Mouse (Mus musculus): ENCODE measurements at regions not wholly inside any gene's neighbourhood (a gene's known extent, or its start where the extent isn't known, plus 50 kb on each side); places are given as distances from the start of the nearest gene placed in this dataset.
A peak's percentile ranks its signal among the peaks of the same experiment; 100 is the strongest.

- WGBS = 71% methylated on average over 3 of the region's 3 CpGs
- no peaks in the 10 kb centered on the region for H3K36me3 ChIP-seq (ENCODE audit: control insufficient read depth, insufficient read depth, low read length)
- H3K9me3 ChIP-seq (ENCODE audit: control insufficient read depth, low read length) = no peaks in the 10 kb centered on the region
- no peak for ATAC-seq (replicated peaks; ENCODE audit: low FRiP score, low TSS enrichment, low read depth)
- DNase-seq (ENCODE audit: low spot score) = no peak
- H3K4me3 ChIP-seq (ENCODE audit: low read depth, low read length) = no peak overlapping the region
- no peaks in the 10 kb centered on the region for H3K27me3 ChIP-seq (replicated peaks; ENCODE audit: control insufficient read depth, insufficient read depth, low read length)
- H3K4me1 ChIP-seq (replicated peaks; ENCODE audit: control insufficient read depth, insufficient read depth, low read length) = no peaks in the 10 kb centered on the region
- no peak overlapping the region for H3K4me2 ChIP-seq (ENCODE audit: low read length)
- H3K27ac ChIP-seq (ENCODE audit: low read depth) = no peak overlapping the region
- no peak overlapping the region for H3K9ac ChIP-seq (ENCODE audit: low read length)
These were observed 232.0 kb downstream of the Rab28 start for GRCm38 (mm10) chr5:41476001-41476400.

GRCm38 (mm10) chr5:41445512-41446005, 262.4 kb downstream of the Rab28 start:
- Histone ChIP-seq H3K9me3 (ENCODE audit: control insufficient read depth, low read length) (no peaks in the 10 kb centered on the region), H3K4me1 (replicated peaks; ENCODE audit: control insufficient read depth, insufficient read depth, low read length) (peaks cover 6% of the 10 kb centered on the region; the same call in 1 of the 2 replicates), H3K27me3 (replicated peaks; ENCODE audit: control insufficient read depth, insufficient read depth, low read length) (no peaks in the 10 kb centered on the region), H3K4me2 (ENCODE audit: low read length) (no peak overlapping the region), H3K9ac (ENCODE audit: low read length) (no peak overlapping the region), H3K4me3 (ENCODE audit: low read depth, low read length) (no peak overlapping the region), H3K27ac (ENCODE audit: low read depth) (peak overlapping the region; percentile 22; the same call in 1 of the 2 replicates), H3K36me3 (ENCODE audit: control insufficient read depth, insufficient read depth, low read length) (no peaks in the 10 kb centered on the region)
- WGBS = 46% methylated on average over 2 of the region's 2 CpGs
- DNase-seq (ENCODE audit: low spot score) = no peak
- no peak for ATAC-seq (replicated peaks; ENCODE audit: low FRiP score, low TSS enrichment, low read depth)

DNA sequence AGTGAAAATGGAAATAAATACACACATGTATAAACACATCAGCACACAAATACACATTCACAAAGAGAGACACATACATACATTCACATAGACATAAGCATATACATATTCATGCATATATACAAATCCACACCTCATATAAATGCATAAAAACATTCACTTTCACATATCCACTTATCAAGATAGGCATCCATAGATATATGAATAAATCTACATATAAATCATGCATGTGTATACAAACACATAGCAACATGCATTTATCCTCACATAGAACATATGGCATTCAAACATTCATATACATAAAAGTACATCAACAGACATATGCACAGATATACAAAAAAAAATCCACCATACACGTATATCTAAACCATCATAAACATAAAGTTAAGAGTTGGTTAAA, 266.9 kb downstream of the Rab28 start:
- WGBS = 63% methylated on average over 1 of the region's 1 CpGs
- Histone ChIP-seq H3K9ac (ENCODE audit: low read length) (no peak overlapping the region), H3K4me2 (ENCODE audit: low read length) (no peak overlapping the region), H3K27me3 (replicated peaks; ENCODE audit: control insufficient read depth, insufficient read depth, low read length) (no peaks in the 10 kb centered on the region), H3K9me3 (ENCODE audit: control insufficient read depth, low read length) (no peaks in the 10 kb centered on the region), H3K27ac (ENCODE audit: low read depth) (no peak overlapping the region), H3K36me3 (ENCODE audit: control insufficient read depth, insufficient read depth, low read length) (no peaks in the 10 kb centered on the region), H3K4me3 (ENCODE audit: low read depth, low read length) (no peak overlapping the region), H3K4me1 (replicated peaks; ENCODE audit: control insufficient read depth, insufficient read depth, low read length) (peaks cover 6% of the 10 kb centered on the region; the same call in 1 of the 2 replicates)
- no peak for ATAC-seq (replicated peaks; ENCODE audit: low FRiP score, low TSS enrichment, low read depth)
- DNase-seq (ENCODE audit: low spot score) = no peak

- DNase-seq (ENCODE audit: low spot score) (no peak), ATAC-seq (replicated peaks; ENCODE audit: low FRiP score, low TSS enrichment, low read depth) (no peak)
- H3K27me3 ChIP-seq (replicated peaks; ENCODE audit: control insufficient read depth, insufficient read depth, low read length) = no peaks in the 10 kb centered on the region
- H3K4me3 ChIP-seq (ENCODE audit: low read depth, low read length) = no peak overlapping the region
- WGBS = 67% methylated on average over 6 of the region's 6 CpGs
- H3K9ac ChIP-seq (ENCODE audit: low read length) = no peak overlapping the region
- no peaks in the 10 kb centered on the region for H3K36me3 ChIP-seq (ENCODE audit: control insufficient read depth, insufficient read depth, low read length)
- no peak overlapping the region for H3K4me2 ChIP-seq (ENCODE audit: low read length)
- H3K27ac ChIP-seq (ENCODE audit: low read depth) = no peak overlapping the region
- no peaks in the 10 kb centered on the region for H3K4me1 ChIP-seq (replicated peaks; ENCODE audit: control insufficient read depth, insufficient read depth, low read length)
- H3K9me3 ChIP-seq (ENCODE audit: control insufficient read depth, low read length) = no peaks in the 10 kb centered on the region
These were observed 288.7 kb downstream of the Rab28 start for GRCm38 (mm10) chr5:41419121-41419874.

DNA sequence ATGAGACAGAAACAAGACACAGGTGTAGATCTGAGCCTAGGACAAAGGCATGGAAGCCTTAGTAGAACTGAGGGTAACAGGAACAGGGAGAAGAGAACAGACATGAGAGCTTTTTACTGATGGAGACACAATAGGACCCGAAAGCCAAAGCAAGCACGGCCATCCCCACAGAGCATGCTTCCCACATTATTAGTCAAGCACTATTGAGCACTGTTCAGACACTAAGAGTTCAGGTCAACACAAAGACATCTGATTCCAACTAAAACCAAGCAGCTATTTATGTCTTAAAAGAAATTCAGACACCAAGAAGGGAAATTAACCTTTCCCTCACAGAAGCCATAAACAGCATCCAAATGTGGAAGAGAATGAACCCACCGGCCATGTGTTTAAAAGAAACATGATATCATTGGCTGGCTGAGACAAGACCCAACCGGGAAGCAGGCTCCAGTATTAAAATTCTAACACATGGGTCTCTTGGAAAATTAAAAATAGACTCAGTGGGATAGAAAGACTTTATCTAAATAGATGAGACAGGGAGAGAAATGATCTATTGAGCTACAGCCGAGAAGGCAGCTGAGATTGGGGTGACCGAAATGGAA, 298.8 kb downstream of the Rab28 start:
- WGBS = 76% methylated on average over 6 of the region's 6 CpGs
- no peaks in the 10 kb centered on the region for H3K9me3 ChIP-seq (ENCODE audit: control insufficient read depth, low read length)
- ATAC-seq (replicated peaks; ENCODE audit: low FRiP score, low TSS enrichment, low read depth) = no peak

GRCm38 (mm10) chr5:41392802-41393234, 315.1 kb downstream of the Rab28 start:
- H3K27ac ChIP-seq (ENCODE audit: low read depth) = no peak overlapping the region
- no peaks in the 10 kb centered on the region for H3K9me3 ChIP-seq (ENCODE audit: control insufficient read depth, low read length)
- no peaks in the 10 kb centered on the region for H3K27me3 ChIP-seq (replicated peaks; ENCODE audit: control insufficient read depth, insufficient read depth, low read length)
- DNase-seq (ENCODE audit: low spot score) (no peak), ATAC-seq (replicated peaks; ENCODE audit: low FRiP score, low TSS enrichment, low read depth) (no peak)
- no peaks in the 10 kb centered on the region for H3K36me3 ChIP-seq (ENCODE audit: control insufficient read depth, insufficient read depth, low read length)
- 0 out of 2 replicates have a peak, but pooled peaks cover 4% of the 10 kb centered on the region for H3K4me1 ChIP-seq (replicated peaks; ENCODE audit: control insufficient read depth, insufficient read depth, low read length)
- no peak overlapping the region for H3K9ac ChIP-seq (ENCODE audit: low read length)
- peak overlapping the region; percentile 15; the same call in 1 of the 2 replicates for H3K4me2 ChIP-seq (ENCODE audit: low read length)
- no peak overlapping the region for H3K4me3 ChIP-seq (ENCODE audit: low read depth, low read length)
- WGBS = 55% methylated on average over 14 of the region's 14 CpGs

More for the DNA sequence above, 298.8 kb downstream of the Rab28 start:
- Histone ChIP-seq H3K4me3 (ENCODE audit: low read depth, low read length) (no peak overlapping the region), H3K4me1 (replicated peaks; ENCODE audit: control insufficient read depth, insufficient read depth, low read length) (no peaks in the 10 kb centered on the region), H3K36me3 (ENCODE audit: control insufficient read depth, insufficient read depth, low read length) (no peaks in the 10 kb centered on the region), H3K4me2 (ENCODE audit: low read length) (no peak overlapping the region), H3K27ac (ENCODE audit: low read depth) (no peak overlapping the region), H3K27me3 (replicated peaks; ENCODE audit: control insufficient read depth, insufficient read depth, low read length) (no peaks in the 10 kb centered on the region), H3K9ac (ENCODE audit: low read length) (no peak overlapping the region)
- no peak for DNase-seq (ENCODE audit: low spot score)

GRCm38 (mm10) chr5:41392137-41392554, 315.8 kb downstream of the Rab28 start:
- Histone ChIP-seq H3K9me3 (ENCODE audit: control insufficient read depth, low read length) (no peaks in the 10 kb centered on the region), H3K4me2 (ENCODE audit: low read length) (no peak overlapping the region), H3K9ac (ENCODE audit: low read length) (no peak overlapping the region), H3K36me3 (ENCODE audit: control insufficient read depth, insufficient read depth, low read length) (no peaks in the 10 kb centered on the region), H3K27me3 (replicated peaks; ENCODE audit: control insufficient read depth, insufficient read depth, low read length) (no peaks in the 10 kb centered on the region), H3K4me3 (ENCODE audit: low read depth, low read length) (no peak overlapping the region), H3K4me1 (replicated peaks; ENCODE audit: control insufficient read depth, insufficient read depth, low read length) (0 out of 2 replicates have a peak, but pooled peaks cover 4% of the 10 kb centered on the region), H3K27ac (ENCODE audit: low read depth) (no peak overlapping the region)
- ATAC-seq (replicated peaks; ENCODE audit: low FRiP score, low TSS enrichment, low read depth) (no peak), DNase-seq (ENCODE audit: low spot score) (no peak)
- WGBS = 64% methylated on average over 9 of the region's 9 CpGs

DNA sequence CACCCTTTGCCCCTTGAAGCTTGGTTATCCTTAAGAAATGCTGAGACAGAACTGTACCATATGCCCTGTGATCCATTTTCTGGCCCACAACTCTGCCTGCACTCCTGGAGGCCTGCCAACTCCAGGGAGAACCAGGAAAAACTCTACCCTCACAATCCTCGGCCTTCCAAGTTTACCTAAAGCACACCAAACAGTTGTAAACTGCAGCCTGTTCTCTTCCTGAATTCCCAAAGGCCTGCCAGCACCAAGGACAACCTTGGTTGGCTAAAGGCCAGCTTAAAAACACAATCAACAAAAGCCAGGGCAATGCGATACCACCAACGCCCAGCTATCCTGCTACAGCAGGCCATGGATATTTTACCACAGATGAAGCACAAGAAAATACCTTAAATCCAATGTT, 334.5 kb downstream of the Rab28 start:
- WGBS = 56% methylated on average over 3 of the region's 3 CpGs
- no peaks in the 10 kb centered on the region for H3K27me3 ChIP-seq (replicated peaks; ENCODE audit: control insufficient read depth, insufficient read depth, low read length)

More for the DNA sequence above, 334.5 kb downstream of the Rab28 start:
- Histone ChIP-seq H3K27ac (ENCODE audit: low read depth) (no peak overlapping the region), H3K9me3 (ENCODE audit: control insufficient read depth, low read length) (no peaks in the 10 kb centered on the region), H3K36me3 (ENCODE audit: control insufficient read depth, insufficient read depth, low read length) (no peaks in the 10 kb centered on the region), H3K4me1 (replicated peaks; ENCODE audit: control insufficient read depth, insufficient read depth, low read length) (no peaks in the 10 kb centered on the region), H3K4me2 (ENCODE audit: low read length) (no peak overlapping the region), H3K9ac (ENCODE audit: low read length) (no peak overlapping the region), H3K4me3 (ENCODE audit: low read depth, low read length) (no peak overlapping the region)
- DNase-seq (ENCODE audit: low spot score) = no peak
- ATAC-seq (replicated peaks; ENCODE audit: low FRiP score, low TSS enrichment, low read depth) = no peak

Data from intestine, embryonic 14.5 days (tissue).